Mouse (Mus musculus) intestine, postnatal 0 days (tissue): Measurements from ENCODE around the gene Dhrs7c. TPM values are rescaled to one million over a fixed set of nuclear protein-coding genes. Genes with fewer than 3 reads are reported as not detected.

Experiments used
- ATAC-seq: fragments of 200-750 bp; cut with Nextera tagmentation; 2 replicates; pipeline ENCODE4 v1.8.0; 2017; ENCODE audit warnings: mild to moderate bottlenecking, moderate TSS enrichment, moderate library complexity
- H3K27ac ChIP-seq: fragments of 300-500 bp; sonication (generic); 2 replicates; pipeline ENCODE4 v1.5.1; 2014; ENCODE audit warnings: mild to moderate bottlenecking, low read depth, low read length, moderate library complexity
- H3K27me3 ChIP-seq: fragments of 300-500 bp; sonication (generic); replicated peaks from 2 replicates; pipeline ENCODE4 v1.6.1; 2014; ENCODE audit warnings: low read length, mixed read lengths; ENCODE audit not compliant: control insufficient read depth, insufficient read depth
- H3K36me3 ChIP-seq: fragments of 300-500 bp; sonication (generic); 2 replicates; pipeline ENCODE4 v1.6.1; 2014; ENCODE audit warnings: mild to moderate bottlenecking, moderate library complexity; ENCODE audit not compliant: control insufficient read depth, insufficient read depth
- H3K4me1 ChIP-seq: fragments of 300-500 bp; sonication (generic); replicated peaks from 2 replicates; pipeline ENCODE4 v1.6.1; 2014; ENCODE audit warnings: antibody characterized with exemption, low read length, mixed read lengths; ENCODE audit not compliant: control insufficient read depth, insufficient read depth
- H3K4me2 ChIP-seq: fragments of 300-500 bp; sonication (generic); replicated peaks from 2 replicates; pipeline ENCODE4 v1.6.1; 2014; ENCODE audit warnings: low read depth, mild to moderate bottlenecking, moderate library complexity
- H3K4me3 ChIP-seq: fragments of 300-500 bp; sonication (generic); 2 replicates; pipeline ENCODE4 v1.5.1; 2014; ENCODE audit warnings: low read depth, low read length
- H3K9ac ChIP-seq: fragments of 300-500 bp; sonication (generic); 2 replicates; pipeline ENCODE4 v1.6.1; 2014; ENCODE audit warnings: mild to moderate bottlenecking, low read depth, low read length
- H3K9me3 ChIP-seq: fragments of 300-500 bp; sonication (generic); 2 replicates; pipeline ENCODE4 v1.6.1; 2016; ENCODE audit warnings: mixed run types; ENCODE audit not compliant: control insufficient read depth
- CTCF ChIP-seq: sonication (generic); IDR thresholded peaks from 2 replicates; pipeline ENCODE4 v1.5.1; 2016; ENCODE audit warnings: low read depth, mild to moderate bottlenecking, control low read depth, antibody characterized with exemption, moderate library complexity
- WGBS: fragments of 180-500 bp; shearing (Covaris S2); extraction: QIAGEN DNeasy Blood & Tissue Kit; methylation state at CpG from one replicate; pipeline ENCODE4 v1.1.7; 2014; 5-methylcytosine and 5-hydroxymethylcytosine counted together
- polyA plus RNA-seq: library from polyadenylated mRNA; unstranded; fragments of >200 nt; fragmentation: Nextera tagmentation; extraction: Ambion mirVana; gene quantifications from 2 replicates; pipeline ENCODE4 v1.2.1, GENCODE M21; 2015

Gene Dhrs7c
- polyA plus RNA-seq, 1 experiment from 2014 or later, result not detected

GRCm38 (mm10) chr11:67829530-67829929, 31.5 kb downstream of the Dhrs7c start:
- 59% methylated on average over 6 of the region's 6 CpGs for WGBS
- no peak for TF ChIP-seq CTCF
- Histone ChIP-seq H3K4me3 (no peak overlapping the region), H3K27ac (no peak overlapping the region), H3K9ac (no peak overlapping the region), H3K4me2 (no peak overlapping the region), H3K36me3 (no peaks in the 10 kb centered on the region), H3K9me3 (no peaks in the 10 kb centered on the region), H3K27me3 (no peaks in the 10 kb centered on the region), H3K4me1 (no peaks in the 10 kb centered on the region)
- ATAC-seq, result no peak

GRCm38 (mm10) chr11:67831820-67832219, 33.8 kb downstream of the Dhrs7c start:
- H3K4me1 ChIP-seq, result no peaks in the 10 kb centered on the region
- H3K4me2 ChIP-seq, result no peak overlapping the region
- H3K36me3 ChIP-seq, result no peaks in the 10 kb centered on the region
- H3K27ac ChIP-seq, result no peak overlapping the region
- no peaks in the 10 kb centered on the region for H3K27me3 ChIP-seq
- H3K9ac ChIP-seq, result no peak overlapping the region
- TF ChIP-seq CTCF, result no peak
- ATAC-seq, result no peak
- WGBS, result 66% methylated on average over 5 of the region's 5 CpGs
- no peak overlapping the region for H3K4me3 ChIP-seq
- H3K9me3 ChIP-seq, result no peaks in the 10 kb centered on the region

DNA sequence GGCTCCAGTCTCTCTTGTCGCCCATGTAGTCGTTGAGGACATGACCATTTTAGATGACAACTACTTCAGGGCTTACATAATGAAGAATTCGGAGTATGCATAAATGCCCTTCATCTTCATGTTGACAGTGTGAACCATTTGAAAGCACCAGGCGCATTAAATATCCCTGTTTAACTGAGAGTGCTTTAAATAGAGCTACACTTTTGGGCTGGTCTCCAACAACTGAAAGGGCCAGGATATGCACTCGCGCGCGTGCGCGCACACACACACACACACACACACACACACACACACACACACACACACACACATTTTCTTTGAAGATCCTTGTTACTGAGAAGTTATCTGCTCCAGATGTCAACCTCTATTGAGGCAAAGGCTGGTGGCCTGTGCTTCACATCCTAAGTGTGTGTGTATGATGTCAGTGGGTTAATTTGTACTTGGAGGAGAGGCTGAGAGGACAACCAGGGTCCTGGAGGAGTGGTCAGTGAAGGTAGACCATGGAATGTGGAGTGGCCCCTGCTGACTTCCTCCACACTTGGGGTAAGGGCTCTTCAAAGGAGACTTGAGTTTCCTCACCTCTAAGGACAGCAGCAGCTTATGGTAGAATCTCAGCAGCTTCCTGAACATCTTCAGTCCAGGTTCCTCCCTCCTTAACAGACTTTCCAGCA, 37.6 kb downstream of the Dhrs7c start:
- no peak overlapping the region for H3K4me2 ChIP-seq
- no peak overlapping the region for H3K27ac ChIP-seq
- H3K4me3 ChIP-seq, result no peak overlapping the region
- TF ChIP-seq CTCF, result no peak
- H3K27me3 ChIP-seq, result no peaks in the 10 kb centered on the region
- H3K9ac ChIP-seq, result no peak overlapping the region
- ATAC-seq, result no peak
- no peaks in the 10 kb centered on the region for H3K36me3 ChIP-seq
- WGBS, result 85% methylated on average over 10 of the region's 10 CpGs
- H3K9me3 ChIP-seq, result no peaks in the 10 kb centered on the region
- H3K4me1 ChIP-seq, result no peaks in the 10 kb centered on the region

DNA sequence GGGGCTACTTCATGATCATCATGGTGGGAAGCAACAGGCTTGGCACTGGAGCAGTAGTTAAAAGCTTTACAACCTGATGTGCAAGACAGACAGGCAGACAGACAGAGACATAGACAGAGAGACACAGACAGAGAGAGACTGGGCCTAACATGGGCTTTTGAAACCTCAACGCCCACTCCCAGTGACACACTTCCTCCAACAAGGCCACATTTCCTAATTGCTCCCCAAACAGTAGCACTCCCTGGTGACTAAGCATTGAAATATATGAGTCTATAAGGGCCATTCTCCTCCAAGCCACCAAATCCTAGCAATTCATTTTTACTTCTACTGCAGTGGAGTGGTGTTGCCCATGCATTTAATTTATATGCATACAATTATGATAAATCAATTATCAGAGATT, 41.8 kb downstream of the Dhrs7c start:
- Histone ChIP-seq H3K4me3 (no peak overlapping the region), H3K4me2 (no peak overlapping the region), H3K27ac (no peak overlapping the region), H3K27me3 (no peaks in the 10 kb centered on the region), H3K4me1 (no peaks in the 10 kb centered on the region), H3K36me3 (no peaks in the 10 kb centered on the region), H3K9me3 (no peaks in the 10 kb centered on the region), H3K9ac (no peak overlapping the region)
- no peak for ATAC-seq
- 81% methylated on average over 1 of the region's 1 CpGs for WGBS
- no peak for TF ChIP-seq CTCF

DNA sequence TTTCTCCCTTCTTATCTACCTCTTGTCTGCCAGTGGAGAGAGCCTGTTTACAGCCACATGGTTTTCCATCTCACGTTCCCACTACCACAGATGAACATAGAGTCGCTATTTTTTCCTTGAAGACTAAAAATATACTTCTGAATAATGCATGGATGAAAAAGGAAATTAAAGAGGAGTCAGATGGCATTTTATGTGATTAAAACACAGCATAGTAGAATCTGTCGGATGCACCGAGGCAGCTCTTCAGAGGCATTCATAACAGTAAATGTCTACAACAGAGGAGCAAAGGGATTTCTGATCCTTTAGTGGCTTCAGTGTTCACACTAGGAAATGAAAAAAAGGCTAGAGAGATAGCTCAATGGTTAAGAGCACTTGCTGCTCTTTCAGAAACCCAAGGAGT, 47.2 kb downstream of the Dhrs7c start:
- Histone ChIP-seq H3K27me3 (no peaks in the 10 kb centered on the region), H3K36me3 (no peaks in the 10 kb centered on the region), H3K4me1 (no peaks in the 10 kb centered on the region), H3K4me3 (no peak overlapping the region), H3K4me2 (no peak overlapping the region), H3K9ac (no peak overlapping the region), H3K9me3 (no peaks in the 10 kb centered on the region), H3K27ac (no peak overlapping the region)
- TF ChIP-seq CTCF, result no peak
- ATAC-seq, result no peak
- 75% methylated on average over 4 of the region's 4 CpGs for WGBS

DNA sequence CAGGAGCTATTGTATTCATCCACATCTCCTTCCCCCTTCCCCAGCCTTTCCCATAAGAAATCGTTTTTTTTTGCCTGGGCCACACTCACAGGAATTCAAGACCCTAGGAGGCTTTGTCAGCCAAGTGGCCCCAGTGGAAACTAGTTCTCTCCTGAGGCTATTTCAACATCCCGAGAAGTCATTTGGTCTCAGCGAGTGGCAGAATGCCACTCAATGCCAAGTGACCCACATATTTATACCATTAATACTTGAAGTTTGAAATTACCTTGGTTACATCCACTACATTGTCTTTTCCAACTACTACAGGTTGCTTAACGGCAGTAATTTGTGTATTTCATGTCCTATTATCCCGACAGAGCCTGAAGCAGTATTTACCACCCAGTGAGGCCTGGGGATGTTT, 53.8 kb downstream of the Dhrs7c start:
- Histone ChIP-seq H3K4me2 (no peak overlapping the region), H3K9me3 (no peaks in the 10 kb centered on the region), H3K4me1 (no peaks in the 10 kb centered on the region), H3K27ac (no peak overlapping the region), H3K27me3 (no peaks in the 10 kb centered on the region), H3K9ac (no peak overlapping the region), H3K36me3 (peaks cover 10% of the 10 kb centered on the region), H3K4me3 (no peak overlapping the region)
- WGBS, result 58% methylated on average over 5 of the region's 5 CpGs
- TF ChIP-seq CTCF, result no peak
- no peak for ATAC-seq

DNA sequence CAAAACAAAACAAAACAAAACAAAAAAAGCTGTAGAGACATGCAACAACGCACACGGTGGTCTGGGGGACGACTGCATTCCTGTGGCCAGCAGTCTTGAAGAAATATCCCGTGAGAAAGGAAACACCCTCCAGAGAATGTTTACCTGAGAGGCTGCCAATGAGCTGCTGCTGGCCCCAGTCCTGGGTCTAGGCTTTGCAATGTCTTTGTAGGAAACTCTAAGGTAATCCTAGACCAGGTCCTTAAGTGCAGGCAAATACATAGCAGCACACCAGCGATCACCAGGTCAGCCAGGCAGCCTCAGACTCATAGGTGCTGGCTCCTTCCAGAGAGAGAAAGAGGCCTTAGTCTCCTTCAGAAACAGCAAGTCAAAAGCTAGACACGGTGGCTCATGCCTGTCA, 56.0 kb downstream of the Dhrs7c start:
- no peaks in the 10 kb centered on the region for H3K27me3 ChIP-seq
- no peak overlapping the region for H3K9ac ChIP-seq
- H3K4me2 ChIP-seq, result no peak overlapping the region
- TF ChIP-seq CTCF, result no peak
- no peak for ATAC-seq
- no peak overlapping the region for H3K27ac ChIP-seq
- no peak overlapping the region for H3K4me3 ChIP-seq
- H3K9me3 ChIP-seq, result no peaks in the 10 kb centered on the region
- H3K36me3 ChIP-seq, result peaks cover 13% of the 10 kb centered on the region
- no peaks in the 10 kb centered on the region for H3K4me1 ChIP-seq
- WGBS, result 43% methylated on average over 6 of the region's 6 CpGs
